Comparison of ENCODE assay signal across 7 mouse cellular contexts in genomic region chr6:51471179-51471505, GRCm38 (mm10). TPM values are rescaled to one million over a fixed set of nuclear protein-coding genes. Genes with fewer than 3 reads are reported as not detected.
A peak's percentile ranks its signal among the peaks of the same experiment; 100 is the strongest.
DNase-seq lines count a peak whose midpoint lies in the region; ATAC-seq and TF ChIP-seq lines count a peak whose summit lies in the region.

No protein-coding gene starts in this region.

- TF ChIP-seq POLR2A in limb, embryonic 14.5 days (IDR thresholded peaks at IDR 0.05; ENCODE audit: borderline replicate concordance, extremely low read depth, insufficient read depth, insufficient read length) = no peak

- no peak for DNase-seq in lung, postnatal 0 days (ENCODE audit: low spot score)
- no peak for DNase-seq in lung, postnatal 10 days
- DNase-seq in limb, embryonic 14.5 days (ENCODE audit: low spot score) = no peak
- no peak for DNase-seq in cerebellum, postnatal 36 days
- no peak for DNase-seq in left cerebral cortex, postnatal 36 days (ENCODE audit: low spot score in 2 of 2)

- H3K27me3 ChIP-seq in lung, postnatal 0 days (replicated peaks; ENCODE audit: insufficient read depth, low read length) = no peaks in the 10 kb centered on the region
- no peaks in the 10 kb centered on the region for H3K27me3 ChIP-seq in limb, embryonic 14.5 days (ENCODE audit: control insufficient read depth, insufficient read depth, low read length)
- no peaks in the 10 kb centered on the region for H3K27me3 ChIP-seq in stomach, embryonic 15.5 days (replicated peaks)

- peak overlapping the region; percentile 100 for H3K27ac ChIP-seq in lung, postnatal 0 days (ENCODE audit: low read length)
- peak overlapping the region; percentile 100 for H3K27ac ChIP-seq in limb, embryonic 14.5 days (replicated peaks; ENCODE audit: low read depth, low read length)
- peak overlapping the region; percentile 99 for H3K27ac ChIP-seq in stomach, embryonic 15.5 days

- peaks cover 8% of the 10 kb centered on the region for H3K36me3 ChIP-seq in lung, postnatal 0 days (ENCODE audit: insufficient read depth, low read length)
- H3K36me3 ChIP-seq in limb, embryonic 14.5 days (ENCODE audit: control insufficient read depth, insufficient read depth, low read length) = peaks cover 46% of the 10 kb centered on the region
- H3K36me3 ChIP-seq in stomach, embryonic 15.5 days = peaks cover 11% of the 10 kb centered on the region

- no peaks in the 10 kb centered on the region for H3K9me3 ChIP-seq in lung, postnatal 0 days (ENCODE audit: low read length)
- H3K9me3 ChIP-seq in limb, embryonic 14.5 days (ENCODE audit: control insufficient read depth, low read length) = no peaks in the 10 kb centered on the region
- H3K9me3 ChIP-seq in stomach, embryonic 15.5 days = no peaks in the 10 kb centered on the region

- no peak for ATAC-seq in lung, postnatal 0 days
- ATAC-seq in erythroid progenitor cell, adult 5-6 weeks (replicated peaks; ENCODE audit: low FRiP score, poor library complexity, severe bottlenecking) = 0 out of 2 replicates have a peak, but pooled peaks have one; percentile 6
- no peak for ATAC-seq in limb, embryonic 14.5 days (ENCODE audit: low FRiP score, low read depth)
- no peak for ATAC-seq in stomach, embryonic 15.5 days (ENCODE audit: insufficient read depth, low FRiP score, low read depth)

- TF ChIP-seq EP300 in lung, postnatal 0 days (IDR thresholded peaks at IDR 0.05) = no peak

- peak overlapping the region; percentile 69 for H3K9ac ChIP-seq in lung, postnatal 0 days (replicated peaks; ENCODE audit: low read depth)
- H3K9ac ChIP-seq in limb, embryonic 14.5 days (ENCODE audit: low read depth, low read length, severe bottlenecking) = peak overlapping the region; percentile 100
- peak overlapping the region; percentile 95 for H3K9ac ChIP-seq in stomach, embryonic 15.5 days

- intact Hi-C loops in left cerebral cortex, postnatal 36 days (cut with DNase I) = loop anchor here (10.0 kb wide), 1 partner anchor 384 kb away; no protein-coding TSS in a partner anchor

- H3K4me2 ChIP-seq in lung, postnatal 0 days (replicated peaks; ENCODE audit: low read depth, low read length) = peak overlapping the region; percentile 58
- H3K4me2 ChIP-seq in limb, embryonic 14.5 days (replicated peaks; ENCODE audit: low read depth, low read length, severe bottlenecking) = peak overlapping the region; percentile 66
- peak overlapping the region; percentile 43 for H3K4me2 ChIP-seq in stomach, embryonic 15.5 days

- WGBS in lung, postnatal 0 days = under 1% methylated on average over 10 of the region's 10 CpGs
- WGBS in limb, embryonic 14.5 days = 0% methylated on average over 10 of the region's 10 CpGs
- WGBS in stomach, embryonic 15.5 days = under 1% methylated on average over 10 of the region's 10 CpGs

- TF ChIP-seq CTCF in lung, postnatal 0 days (IDR thresholded peaks at IDR 0.05) = no peak

- H3K4me1 ChIP-seq in lung, postnatal 0 days (ENCODE audit: insufficient read depth, low read depth, low read length) = 0 out of 2 replicates have a peak, but pooled peaks cover 3% of the 10 kb centered on the region
- peaks cover 19% of the 10 kb centered on the region for H3K4me1 ChIP-seq in limb, embryonic 14.5 days (ENCODE audit: control insufficient read depth, insufficient read depth, low read length)
- peaks cover 15% of the 10 kb centered on the region for H3K4me1 ChIP-seq in stomach, embryonic 15.5 days

- peak overlapping the region; percentile 97 for H3K4me3 ChIP-seq in lung, postnatal 0 days (ENCODE audit: low read depth, low read length)
- peak overlapping the region; percentile 99 for H3K4me3 ChIP-seq in limb, embryonic 14.5 days (replicated peaks; ENCODE audit: low read length)
- peak overlapping the region; percentile 96 for H3K4me3 ChIP-seq in stomach, embryonic 15.5 days (replicated peaks)

RNA-seq across cellular contexts. Expression of gene Cbx3, which starts 1.0 kb away (rescaled TPM):
- 233 and 240 TPM in 2 replicates for polyA plus RNA-seq in lung, postnatal 0 days (2015; fragmentation: Nextera tagmentation; extraction: Ambion mirVana)
- 276 and 309 TPM in 2 replicates for total RNA-seq in erythroid progenitor cell, adult 5-6 weeks (2015; ENCODE audit: low replicate concordance)
- 350 and 420 TPM in 2 replicates for total RNA-seq in erythroid progenitor cell, adult 5-6 weeks (2017; ENCODE audit: low replicate concordance)
- 93.6 and 120 TPM in 2 replicates for polyA plus RNA-seq in limb, embryonic 14.5 days (2012; rRNA removed)
- 444 and 459 TPM in 2 replicates for polyA plus RNA-seq in limb, embryonic 14.5 days (2014; fragmentation: Nextera tagmentation; extraction: Ambion mirVana)
- 410 and 426 TPM in 2 replicates for polyA plus RNA-seq in stomach, embryonic 15.5 days (2015; fragmentation: Nextera tagmentation; extraction: Ambion mirVana)
- total RNA-seq in left cerebral cortex, postnatal 36 days (2021) = 100 to 1,000 TPM; 127 to 130 TPM

RNA-seq across cellular contexts. Expression of gene Hnrnpa2b1, which starts 1.4 kb away (rescaled TPM):
- 613 and 721 TPM in 2 replicates for polyA plus RNA-seq in lung, postnatal 0 days (2015; fragmentation: Nextera tagmentation; extraction: Ambion mirVana)
- 1,450 and 1,811 TPM in 2 replicates for total RNA-seq in erythroid progenitor cell, adult 5-6 weeks (2015; ENCODE audit: low replicate concordance)
- 1,487 and 2,530 TPM in 2 replicates for total RNA-seq in erythroid progenitor cell, adult 5-6 weeks (2017; ENCODE audit: low replicate concordance)
- 1,157 and 1,691 TPM in 2 replicates for polyA plus RNA-seq in limb, embryonic 14.5 days (2012; rRNA removed)
- 1,002 and 1,100 TPM in 2 replicates for polyA plus RNA-seq in limb, embryonic 14.5 days (2014; fragmentation: Nextera tagmentation; extraction: Ambion mirVana)
- 1,728 and 1,813 TPM in 2 replicates for polyA plus RNA-seq in stomach, embryonic 15.5 days (2015; fragmentation: Nextera tagmentation; extraction: Ambion mirVana)
- total RNA-seq in left cerebral cortex, postnatal 36 days (2021) = 100 to 1,000 TPM; 350 to 464 TPM

RNA-seq across cellular contexts. Expression of gene Nfe2l3, which starts 38.7 kb away (rescaled TPM):
- 2.9 and 3.0 TPM in 2 replicates for polyA plus RNA-seq in lung, postnatal 0 days (2015; fragmentation: Nextera tagmentation; extraction: Ambion mirVana)
- 1.4 TPM in 1 of 2 replicates, not detected in the other for total RNA-seq in erythroid progenitor cell, adult 5-6 weeks (2015; ENCODE audit: low replicate concordance)
- 0.51 TPM in 1 of 2 replicates, not detected in the other for total RNA-seq in erythroid progenitor cell, adult 5-6 weeks (2017; ENCODE audit: low replicate concordance)
- polyA plus RNA-seq in limb, embryonic 14.5 days (2012; rRNA removed) = 2.4 TPM in 2 replicates
- 2.4 and 4.0 TPM in 2 replicates for polyA plus RNA-seq in limb, embryonic 14.5 days (2014; fragmentation: Nextera tagmentation; extraction: Ambion mirVana)
- 6.8 and 9.4 TPM in 2 replicates for polyA plus RNA-seq in stomach, embryonic 15.5 days (2015; fragmentation: Nextera tagmentation; extraction: Ambion mirVana)
- total RNA-seq in left cerebral cortex, postnatal 36 days (2021) = 1 to 10 TPM; 2.7 to 4.3 TPM

RNA-seq across cellular contexts. Expression of gene Snx10, which starts 52.6 kb away (rescaled TPM):
- 11.8 and 14.3 TPM in 2 replicates for polyA plus RNA-seq in lung, postnatal 0 days (2015; fragmentation: Nextera tagmentation; extraction: Ambion mirVana)
- total RNA-seq in erythroid progenitor cell, adult 5-6 weeks (2015; ENCODE audit: low replicate concordance) = 9.7 and 21.4 TPM in 2 replicates
- 12.0 and 13.5 TPM in 2 replicates for total RNA-seq in erythroid progenitor cell, adult 5-6 weeks (2017; ENCODE audit: low replicate concordance)
- polyA plus RNA-seq in limb, embryonic 14.5 days (2012; rRNA removed) = 4.0 and 5.7 TPM in 2 replicates
- polyA plus RNA-seq in limb, embryonic 14.5 days (2014; fragmentation: Nextera tagmentation; extraction: Ambion mirVana) = 11.2 and 13.8 TPM in 2 replicates
- 15.8 and 16.3 TPM in 2 replicates for polyA plus RNA-seq in stomach, embryonic 15.5 days (2015; fragmentation: Nextera tagmentation; extraction: Ambion mirVana)
- total RNA-seq in left cerebral cortex, postnatal 36 days (2021) = 100 to 1,000 TPM; 110 to 115 TPM
